Mouse (Mus musculus): ENCODE results near the gene Gm10229.
"Not testable (repeated sequence)": the region's sequence is repeated elsewhere in the genome, so short reads cannot be mapped to it uniquely, and the experiment has no call there.

Gm10229 gene

DNA sequence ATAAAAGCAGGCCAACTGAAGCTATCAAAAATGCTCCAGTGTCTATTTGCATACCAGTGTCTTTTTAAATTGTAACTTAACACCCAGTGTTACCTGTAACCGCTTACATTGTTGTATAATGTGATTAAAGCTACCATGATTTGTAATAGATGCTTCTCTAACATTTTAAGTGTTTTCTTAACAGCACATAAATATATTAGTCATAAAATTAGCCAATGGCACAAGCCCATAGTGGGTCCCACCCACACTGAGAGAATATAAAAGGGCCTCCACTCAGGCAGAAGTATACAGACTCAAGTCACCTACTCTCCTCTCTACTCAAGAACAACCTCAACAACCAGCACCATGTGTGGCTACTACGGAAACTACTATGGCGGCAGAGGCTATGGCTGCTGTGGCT, at the start of gene Gm10229:
Gene Gm10229, plus strand, starts transcription at position 301 of the 400 bp plus-strand sequence.
- DNase-seq (ENCODE audit: low spot score): not testable (repeated sequence)

DNA sequence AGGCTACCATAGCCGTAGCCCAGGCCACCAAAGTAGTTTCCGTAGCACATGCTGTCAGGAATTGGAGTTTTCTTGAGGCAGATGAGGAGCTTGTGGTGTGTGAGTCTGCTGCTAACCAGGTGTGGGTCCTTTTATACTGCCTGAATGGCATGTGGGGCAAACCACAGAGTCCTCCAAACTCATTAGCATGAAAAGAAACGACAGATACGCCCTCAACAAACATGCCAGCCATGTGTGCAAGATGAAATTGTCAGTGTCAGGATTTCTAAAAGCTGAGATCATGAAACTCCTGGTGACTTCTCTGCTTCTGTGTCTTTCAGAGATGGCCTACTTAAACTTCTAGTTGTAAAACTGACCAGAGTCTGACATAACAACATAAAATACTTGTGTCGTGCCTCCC, 4.4 kb upstream of the Gm10229 start, which contains the start of gene Krtap22-2:
Gene Krtap22-2, minus strand, starts transcription at position 101 of the 400 bp plus-strand sequence.
- DNase-seq (ENCODE audit: low spot score): no peak

DNA sequence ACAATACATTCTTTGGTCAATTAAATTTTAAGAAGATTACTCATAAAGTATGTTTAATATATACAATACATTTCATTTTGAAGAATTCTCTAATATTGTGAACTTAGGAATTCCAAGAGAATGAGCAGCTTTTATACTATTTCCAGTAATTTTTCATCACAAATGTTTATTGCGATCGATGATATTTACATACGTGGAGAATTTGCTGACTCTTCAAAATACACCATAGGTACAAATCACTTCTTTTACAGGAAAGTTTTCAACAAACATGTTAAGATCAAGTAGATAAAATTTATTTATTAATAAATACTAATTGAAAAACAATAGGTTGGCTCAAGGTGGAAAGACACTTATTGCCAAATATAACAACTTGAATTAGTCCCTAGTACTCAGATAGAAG, 1.1 kb upstream of the Gm10229 start:
- DNase-seq (ENCODE audit: low spot score): no peak

DNA sequence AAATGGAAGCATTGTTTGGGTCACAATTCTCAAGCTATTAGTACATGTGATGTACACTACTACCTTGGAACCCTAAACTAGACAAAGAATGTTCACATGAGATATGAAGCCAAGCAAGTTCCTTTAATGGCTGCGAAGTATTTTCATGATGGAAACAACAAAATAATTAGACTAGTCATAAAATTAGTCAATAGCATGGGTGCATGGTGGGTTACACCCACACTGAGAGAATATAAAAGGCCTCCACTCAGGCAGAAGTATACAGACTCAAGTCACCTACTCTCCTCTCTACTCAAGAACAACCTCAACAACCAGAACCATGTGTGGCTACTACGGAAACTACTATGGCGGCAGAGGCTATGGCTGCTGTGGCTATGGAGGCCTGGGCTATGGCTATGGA, 16.3 kb downstream of the Gm10229 start, which contains the start of gene Krtap6-1:
Gene Krtap6-1, plus strand, starts transcription at position 301 of the 400 bp plus-strand sequence.
- not testable (repeated sequence) for DNase-seq (ENCODE audit: low spot score)

DNA sequence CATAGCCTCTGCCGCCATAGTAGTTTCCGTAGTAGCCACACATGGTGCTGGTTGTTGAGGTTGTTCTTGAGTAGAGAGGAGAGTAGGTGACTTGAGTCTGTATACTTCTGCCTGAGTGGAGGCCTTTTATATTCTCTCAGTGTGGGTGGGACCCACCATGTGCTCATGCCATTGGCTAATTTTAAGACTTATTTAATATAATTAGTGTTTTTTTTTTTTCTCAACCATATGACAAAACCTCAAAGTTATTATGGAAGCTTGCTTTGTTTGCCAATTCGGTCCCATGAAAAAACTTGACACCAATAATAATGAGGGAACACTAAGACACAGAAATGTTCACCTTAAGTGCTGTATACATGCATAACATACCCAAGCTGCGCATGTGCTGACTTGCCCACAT, 26.3 kb downstream of the Gm10229 start, which contains the start of gene Gm10228:
Gene Gm10228, minus strand, starts transcription at position 101 of the 400 bp plus-strand sequence.
- not testable (repeated sequence) for DNase-seq (ENCODE audit: low spot score)

DNA sequence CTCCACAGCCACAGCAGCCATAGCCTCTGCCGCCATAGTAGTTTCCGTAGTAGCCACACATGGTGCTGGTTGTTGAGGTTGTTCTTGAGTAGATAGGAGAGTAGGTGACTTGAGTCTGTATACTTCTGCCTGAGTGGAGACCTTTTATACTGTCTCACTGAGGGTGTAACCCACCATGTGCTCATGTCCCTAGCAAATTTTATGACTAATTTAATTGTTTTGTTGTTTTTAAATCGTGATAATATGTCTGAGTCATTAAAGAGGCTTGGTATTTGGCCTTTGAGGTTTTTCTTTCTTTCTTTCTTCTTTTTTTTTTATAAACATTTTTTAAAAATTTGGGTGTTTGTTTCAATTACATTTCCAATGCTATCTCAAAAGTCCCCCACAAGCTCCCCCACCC, 32.7 kb downstream of the Gm10229 start, which contains the start of gene Krtap6-5:
Gene Krtap6-5, minus strand, starts transcription at position 101 of the 400 bp plus-strand sequence.
- DNase-seq (ENCODE audit: low spot score): no peak

DNA sequence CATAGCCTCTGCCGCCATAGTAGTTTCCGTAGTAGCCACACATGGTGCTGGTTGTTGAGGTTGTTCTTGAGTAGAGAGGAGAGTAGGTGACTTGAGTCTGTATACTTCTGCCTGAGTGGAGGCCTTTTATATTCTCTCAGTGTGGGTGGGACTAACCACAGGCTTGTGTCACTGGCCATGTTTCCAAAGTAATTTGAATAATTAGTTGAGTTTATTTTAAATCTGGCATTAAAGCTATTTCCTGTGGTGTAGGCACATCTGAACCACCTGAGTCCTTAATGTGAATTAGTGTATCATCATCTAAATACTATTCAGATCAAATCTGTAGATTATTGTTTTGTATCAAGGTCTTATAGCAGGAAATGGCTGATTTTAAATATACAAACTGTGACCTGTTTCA, 48.8 kb downstream of the Gm10229 start, which contains the start of gene 1110025L11Rik:
Gene 1110025L11Rik, minus strand, starts transcription at position 101 of the 400 bp plus-strand sequence.
- DNase-seq (ENCODE audit: low spot score): not testable (repeated sequence)

Measured in retina, embryonic 14.5 days (tissue).